ENCODE assay signal across 18 mouse cellular contexts in genomic region chr9:22402001-22402400, GRCm38 (mm10).
"Had no signal": no experiment of that assay in that cellular context is flagged by ENCODE, and none has a peak within 500 bp of the region (broad histone marks: within the 10 kb centered on the region; RNA-seq: fewer than 3 reads in every experiment).

No protein-coding gene starts in this region.

- H3K4me1 ChIP-seq: liver, embryonic 15.5 days; lung, embryonic 15.5 days; megakaryocyte, embryonic 14.5 days; midbrain, embryonic 13.5 days; midbrain, embryonic 15.5 days; neural tube, embryonic 13.5 days; neural tube, embryonic 15.5 days; stomach, embryonic 15.5 days had no signal

- H3K4me3 ChIP-seq: liver, embryonic 15.5 days; lung, embryonic 15.5 days; megakaryocyte, embryonic 14.5 days; midbrain, embryonic 13.5 days; midbrain, embryonic 15.5 days; neural tube, embryonic 13.5 days; neural tube, embryonic 15.5 days; stomach, embryonic 15.5 days had no signal

- H3K36me3 ChIP-seq: liver, embryonic 15.5 days; lung, embryonic 15.5 days; midbrain, embryonic 13.5 days; midbrain, embryonic 15.5 days; neural tube, embryonic 13.5 days; neural tube, embryonic 15.5 days; stomach, embryonic 15.5 days had no signal

- H3K27me3 ChIP-seq: liver, embryonic 15.5 days; lung, embryonic 15.5 days; megakaryocyte, embryonic 14.5 days; midbrain, embryonic 13.5 days; midbrain, embryonic 15.5 days; neural tube, embryonic 13.5 days; neural tube, embryonic 15.5 days; stomach, embryonic 15.5 days had no signal

- DNase-seq: liver, postnatal 0 days; lung, adult 2 months; lung, postnatal 14 days; lung, postnatal 36 days; retina, postnatal 1 day; right cerebral cortex, adult 18-20 months; right cerebral cortex, postnatal 25 days; thymus, adult 2 months; thymus, postnatal 25 days; thymus, postnatal 4 days had no signal

- H3K9me3 ChIP-seq: liver, embryonic 15.5 days; lung, embryonic 15.5 days; megakaryocyte, embryonic 14.5 days; midbrain, embryonic 13.5 days; midbrain, embryonic 15.5 days; neural tube, embryonic 13.5 days; neural tube, embryonic 15.5 days; stomach, embryonic 15.5 days had no signal
